Mouse (Mus musculus): ENCODE data around the gene Cfdp1. TPM values are rescaled to one million over a fixed set of nuclear protein-coding genes. Genes with fewer than 3 reads are reported as not detected.

Cfdp1 gene
- polyA plus RNA-seq, 1 experiment from 2014 or later: 195 TPM

- Histone ChIP-seq H3K27me3 (ENCODE audit: insufficient read depth, low read length) (no peaks in the 10 kb centered on the region), H3K9me3 (ENCODE audit: low read depth, low read length) (no peaks in the 10 kb centered on the region), H3K4me2 (peak overlapping the region; percentile 73), H3K36me3 (ENCODE audit: insufficient read depth) (0 out of 2 replicates have a peak, but pooled peaks cover 3% of the 10 kb centered on the region), H3K4me1 (ENCODE audit: insufficient read depth) (peaks cover 49% of the 10 kb centered on the region), H3K27ac (ENCODE audit: low read depth) (peak overlapping the region; percentile 73), H3K9ac (peak overlapping the region; percentile 91), H3K4me3 (ENCODE audit: low read depth, low read length) (peak overlapping the region; percentile 94)
- TF ChIP-seq CTCF (IDR thresholded peaks at IDR 0.05; ENCODE audit: low read depth): peak; percentile 3; the same call in 1 of the 2 replicates
- DNase-seq: no peak
- under 1% methylated on average over 43 of the region's 44 CpGs for WGBS
- peak; percentile 10; the same call in 1 of the 2 replicates for ATAC-seq (ENCODE audit: insufficient read depth)
Measured at GRCm38 (mm10) chr8:111743101-111743791, 110.8 kb downstream of the Cfdp1 start.

- peak; percentile 50 for DNase-seq
- ATAC-seq (ENCODE audit: insufficient read depth): no peak
- Histone ChIP-seq H3K9ac (peak overlapping the region; percentile 91), H3K4me3 (ENCODE audit: low read depth, low read length) (peak overlapping the region; percentile 94), H3K9me3 (ENCODE audit: low read depth, low read length) (no peaks in the 10 kb centered on the region), H3K27ac (ENCODE audit: low read depth) (peak overlapping the region; percentile 73; the same call in 1 of the 2 replicates), H3K36me3 (ENCODE audit: insufficient read depth) (0 out of 2 replicates have a peak, but pooled peaks cover 3% of the 10 kb centered on the region), H3K4me2 (peak overlapping the region; percentile 73), H3K4me1 (ENCODE audit: insufficient read depth) (peaks cover 49% of the 10 kb centered on the region), H3K27me3 (ENCODE audit: insufficient read depth, low read length) (no peaks in the 10 kb centered on the region)
- TF ChIP-seq CTCF (IDR thresholded peaks at IDR 0.05; ENCODE audit: low read depth): no peak
- 18% methylated on average over 11 of the region's 11 CpGs for WGBS
Measured at GRCm38 (mm10) chr8:111742261-111743037, 111.6 kb downstream of the Cfdp1 start.

- Histone ChIP-seq H3K27me3 (ENCODE audit: insufficient read depth, low read length) (no peaks in the 10 kb centered on the region), H3K9me3 (ENCODE audit: low read depth, low read length) (no peaks in the 10 kb centered on the region), H3K27ac (ENCODE audit: low read depth) (no peak overlapping the region), H3K4me3 (ENCODE audit: low read depth, low read length) (peak overlapping the region; percentile 94; the same call in 1 of the 2 replicates), H3K36me3 (ENCODE audit: insufficient read depth) (0 out of 2 replicates have a peak, but pooled peaks cover 3% of the 10 kb centered on the region), H3K4me2 (peak overlapping the region; percentile 73), H3K4me1 (ENCODE audit: insufficient read depth) (peaks cover 49% of the 10 kb centered on the region), H3K9ac (no peak overlapping the region)
- no peak for TF ChIP-seq CTCF (IDR thresholded peaks at IDR 0.05; ENCODE audit: low read depth)
- no peak for DNase-seq
- no peak for ATAC-seq (ENCODE audit: insufficient read depth)
- 60% methylated on average over 6 of the region's 6 CpGs for WGBS
Measured at GRCm38 (mm10) chr8:111741556-111741955, 112.5 kb downstream of the Cfdp1 start.

- H3K4me1 ChIP-seq (ENCODE audit: insufficient read depth): peaks cover 49% of the 10 kb centered on the region
- 75% methylated on average over 8 of the region's 8 CpGs for WGBS
- H3K9ac ChIP-seq: no peak overlapping the region
- ATAC-seq (ENCODE audit: insufficient read depth): no peak
- peak overlapping the region; percentile 73; the same call in 1 of the 2 replicates for H3K4me2 ChIP-seq
- TF ChIP-seq CTCF (IDR thresholded peaks at IDR 0.05; ENCODE audit: low read depth): no peak
- H3K4me3 ChIP-seq (ENCODE audit: low read depth, low read length): no peak overlapping the region
- no peaks in the 10 kb centered on the region for H3K9me3 ChIP-seq (ENCODE audit: low read depth, low read length)
- no peaks in the 10 kb centered on the region for H3K27me3 ChIP-seq (ENCODE audit: insufficient read depth, low read length)
- H3K36me3 ChIP-seq (ENCODE audit: insufficient read depth): 0 out of 2 replicates have a peak, but pooled peaks cover 3% of the 10 kb centered on the region
- DNase-seq: no peak
- H3K27ac ChIP-seq (ENCODE audit: low read depth): no peak overlapping the region
Measured at GRCm38 (mm10) chr8:111740994-111741393, 113.1 kb downstream of the Cfdp1 start.

- Histone ChIP-seq H3K4me1 (ENCODE audit: insufficient read depth) (peaks cover 52% of the 10 kb centered on the region), H3K4me3 (ENCODE audit: low read depth, low read length) (no peak overlapping the region), H3K27ac (ENCODE audit: low read depth) (0 out of 2 replicates have a peak overlapping the region, but pooled peaks have one; percentile 10), H3K27me3 (ENCODE audit: insufficient read depth, low read length) (no peaks in the 10 kb centered on the region), H3K36me3 (ENCODE audit: insufficient read depth) (0 out of 2 replicates have a peak, but pooled peaks cover 3% of the 10 kb centered on the region), H3K4me2 (no peak overlapping the region), H3K9ac (no peak overlapping the region), H3K9me3 (ENCODE audit: low read depth, low read length) (no peaks in the 10 kb centered on the region)
- no peak for TF ChIP-seq CTCF (IDR thresholded peaks at IDR 0.05; ENCODE audit: low read depth)
- WGBS: 64% methylated on average over 7 of the region's 7 CpGs
- DNase-seq (no peak), ATAC-seq (ENCODE audit: insufficient read depth) (no peak)
Measured at GRCm38 (mm10) chr8:111740301-111740711, 113.8 kb downstream of the Cfdp1 start.

GRCm38 (mm10) chr8:111739604-111740003 lies 114.5 kb downstream of the Cfdp1 start:
- Histone ChIP-seq H3K27ac (ENCODE audit: low read depth) (0 out of 2 replicates have a peak overlapping the region, but pooled peaks have one; percentile 24), H3K27me3 (ENCODE audit: insufficient read depth, low read length) (no peaks in the 10 kb centered on the region), H3K4me3 (ENCODE audit: low read depth, low read length) (no peak overlapping the region), H3K4me2 (no peak overlapping the region), H3K4me1 (ENCODE audit: insufficient read depth) (peaks cover 59% of the 10 kb centered on the region), H3K9ac (no peak overlapping the region; the same call in 1 of the 2 replicates), H3K36me3 (ENCODE audit: insufficient read depth) (0 out of 2 replicates have a peak, but pooled peaks cover 3% of the 10 kb centered on the region), H3K9me3 (ENCODE audit: low read depth, low read length) (no peaks in the 10 kb centered on the region)
- TF ChIP-seq CTCF (IDR thresholded peaks at IDR 0.05; ENCODE audit: low read depth): peak; percentile 49
- ATAC-seq (ENCODE audit: insufficient read depth) (no peak), DNase-seq (no peak)
- WGBS: 46% methylated on average over 7 of the region's 7 CpGs
